Mouse (Mus musculus) heart, postnatal 0 days (tissue): ENCODE data around the gene Immp2l.

ENCODE experiments used
- CTCF ChIP-seq: IDR thresholded peaks from 2 replicates; pipeline ENCODE4 v1.5.1; 2016; ENCODE audit warnings: antibody characterized with exemption, control low read depth, low read depth
- EP300 ChIP-seq: IDR thresholded peaks from 2 replicates; pipeline ENCODE4 v1.6.1; 2016; ENCODE audit warnings: antibody characterized with exemption, low read depth

GRCm38 (mm10) chr12:41668280-41668679 is 644.4 kb downstream of the Immp2l start:
- no peak for TF ChIP-seq CTCF
- no peak for TF ChIP-seq EP300
